Mouse (Mus musculus): ENCODE data around the gene Smyd1.

The Smyd1 gene

DNA sequence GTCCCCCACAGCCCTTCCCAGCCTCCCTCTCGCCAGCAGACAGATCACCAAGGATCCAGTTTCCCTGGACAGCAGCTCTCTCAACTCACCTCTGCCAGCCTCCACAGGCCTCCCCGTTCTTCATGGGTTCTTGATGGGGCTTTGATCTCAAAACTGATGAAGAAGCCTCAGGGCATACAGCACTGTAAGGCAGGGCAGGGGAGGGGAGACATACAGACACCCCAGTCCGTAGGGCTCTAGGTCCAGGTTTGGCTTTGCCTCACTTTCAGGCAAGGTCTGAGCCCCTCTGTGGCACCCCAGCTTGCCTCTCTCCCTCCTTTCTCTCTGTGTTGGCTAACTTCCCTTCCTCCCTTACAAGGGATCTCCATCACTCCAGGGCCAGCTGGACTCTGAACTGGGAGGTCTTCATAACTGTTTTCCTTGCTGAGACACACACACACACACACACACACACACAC is at the start of gene Smyd1:
Gene Smyd1, minus strand, starts transcription at position 408 of the 458 bp plus-strand sequence.
- TF ChIP-seq GATA4 (IDR thresholded peaks at IDR 0.05; ENCODE audit: insufficient replicate concordance, low read length), result no peak

DNA sequence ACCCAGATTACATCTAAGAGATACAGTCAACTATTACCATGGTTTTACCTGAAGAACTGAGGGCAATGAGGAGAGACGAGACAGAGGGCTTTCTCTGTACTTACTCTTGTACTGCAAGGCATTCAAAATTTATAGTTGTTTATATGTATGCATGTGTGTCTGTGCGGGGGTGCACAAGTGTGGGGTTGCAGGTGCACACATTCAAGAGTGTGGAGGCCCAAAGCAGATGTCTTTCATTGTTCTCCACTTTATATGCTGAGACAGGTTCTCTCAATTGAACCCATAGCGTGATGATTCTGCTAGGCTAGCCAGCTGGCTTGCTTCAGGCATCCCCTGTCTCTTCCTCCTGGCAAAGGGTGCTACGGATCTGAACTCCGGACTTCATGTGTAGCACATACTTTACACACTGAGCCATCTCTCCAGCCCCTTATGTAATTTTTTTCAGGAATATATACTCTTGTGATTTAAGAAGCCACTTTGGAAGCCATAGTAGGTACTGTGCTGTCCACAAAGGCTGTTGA is 49.1 kb upstream of the Smyd1 start:
- TF ChIP-seq GATA4 (IDR thresholded peaks at IDR 0.05; ENCODE audit: insufficient replicate concordance, low read length), result no peak

DNA sequence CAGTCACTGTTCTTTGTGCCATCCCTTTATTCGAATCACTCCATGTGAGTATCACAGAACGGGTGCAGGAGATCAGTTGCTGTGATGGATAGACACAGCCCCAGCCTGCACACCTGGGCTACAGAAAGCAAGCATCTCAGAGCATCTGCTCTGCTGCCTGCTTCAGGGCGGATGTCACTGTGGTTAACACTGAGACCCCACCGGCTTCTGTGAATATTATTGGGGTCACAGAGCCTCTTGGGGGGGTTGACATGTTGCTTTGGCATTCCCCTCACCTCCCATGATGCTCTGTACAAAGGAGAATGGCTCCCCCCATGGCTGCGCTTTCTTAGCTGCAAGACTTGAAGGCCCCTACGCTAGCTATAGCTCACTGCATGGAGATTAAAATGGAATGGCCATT is 47.4 kb upstream of the Smyd1 start:
- no peak for TF ChIP-seq GATA4 (IDR thresholded peaks at IDR 0.05; ENCODE audit: insufficient replicate concordance, low read length)

- TF ChIP-seq GATA4 (IDR thresholded peaks at IDR 0.05; ENCODE audit: insufficient replicate concordance, low read length), result no peak
These were observed 42.0 kb upstream of the Smyd1 start for GRCm38 (mm10) chr6:71363995-71364394.

DNA sequence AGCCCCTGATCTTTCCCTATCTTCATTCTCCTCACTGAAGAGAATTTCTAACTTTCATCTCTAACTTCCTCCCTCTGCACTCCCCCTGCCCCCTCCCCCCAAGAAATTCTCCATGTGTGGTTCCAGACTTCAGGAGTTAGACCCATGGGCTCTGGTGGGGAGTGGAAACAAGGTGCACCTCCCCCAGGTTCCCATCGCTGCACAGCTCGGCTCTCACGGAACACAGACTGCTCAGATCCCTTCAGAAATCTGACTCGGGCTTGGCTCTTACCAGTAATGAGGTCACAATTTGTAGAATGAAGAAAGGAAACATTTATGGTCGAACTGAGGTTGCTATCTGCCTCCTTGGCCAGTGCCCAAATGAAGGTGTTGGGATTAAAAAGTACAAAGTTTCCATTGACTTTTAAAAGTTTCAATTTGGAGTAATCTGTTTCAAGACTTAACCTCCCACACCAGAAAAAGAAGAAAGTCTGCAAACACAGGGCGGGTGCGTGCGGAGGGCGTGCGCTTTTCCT is 39.2 kb upstream of the Smyd1 start:
- no peak for TF ChIP-seq GATA4 (IDR thresholded peaks at IDR 0.05; ENCODE audit: insufficient replicate concordance, low read length)

DNA sequence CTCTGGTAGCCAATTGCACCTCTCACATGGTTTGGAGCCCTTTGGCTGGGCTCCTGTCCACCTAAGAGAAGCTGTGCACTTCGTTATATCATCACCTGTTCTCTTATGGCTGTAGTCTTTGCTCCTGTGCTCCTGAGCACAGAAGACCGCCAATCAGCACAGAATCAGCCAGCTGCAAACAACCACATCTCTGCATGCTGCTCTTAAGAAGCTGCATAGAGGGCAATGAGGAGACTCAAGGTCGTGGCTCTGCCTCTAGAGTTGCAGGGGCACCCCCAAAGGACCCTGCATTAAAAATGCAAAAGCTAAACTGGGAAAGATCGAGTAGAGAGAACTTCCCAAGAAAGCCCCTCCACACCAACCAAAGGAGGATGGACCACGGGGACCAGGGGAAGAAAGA is 38.7 kb upstream of the Smyd1 start:
- no peak for TF ChIP-seq GATA4 (IDR thresholded peaks at IDR 0.05; ENCODE audit: insufficient replicate concordance, low read length)

DNA sequence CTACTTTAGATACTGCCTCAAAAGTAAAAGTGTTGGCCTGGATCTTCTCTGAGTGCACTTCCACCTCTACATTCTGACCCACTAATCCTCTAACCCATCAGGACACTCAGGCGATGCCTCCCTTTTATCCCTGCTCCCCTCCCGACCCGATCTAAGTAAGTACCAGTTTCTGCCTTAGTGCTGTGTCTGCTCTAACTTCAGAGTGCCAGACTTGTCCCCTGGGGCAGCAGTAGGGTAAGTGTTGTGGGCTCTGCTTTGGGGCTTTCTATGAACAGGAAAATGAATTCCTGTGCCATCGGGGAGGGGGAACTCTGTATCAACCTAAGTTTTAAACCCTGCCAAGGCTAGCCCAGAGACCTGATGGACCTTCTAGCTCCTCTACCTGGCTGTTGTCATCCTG is 38.2 kb upstream of the Smyd1 start:
- no peak for TF ChIP-seq GATA4 (IDR thresholded peaks at IDR 0.05; ENCODE audit: insufficient replicate concordance, low read length)

GRCm38 (mm10) chr6:71357493-71357892 is 35.5 kb upstream of the Smyd1 start:
- no peak for TF ChIP-seq GATA4 (IDR thresholded peaks at IDR 0.05; ENCODE audit: insufficient replicate concordance, low read length)

DNA sequence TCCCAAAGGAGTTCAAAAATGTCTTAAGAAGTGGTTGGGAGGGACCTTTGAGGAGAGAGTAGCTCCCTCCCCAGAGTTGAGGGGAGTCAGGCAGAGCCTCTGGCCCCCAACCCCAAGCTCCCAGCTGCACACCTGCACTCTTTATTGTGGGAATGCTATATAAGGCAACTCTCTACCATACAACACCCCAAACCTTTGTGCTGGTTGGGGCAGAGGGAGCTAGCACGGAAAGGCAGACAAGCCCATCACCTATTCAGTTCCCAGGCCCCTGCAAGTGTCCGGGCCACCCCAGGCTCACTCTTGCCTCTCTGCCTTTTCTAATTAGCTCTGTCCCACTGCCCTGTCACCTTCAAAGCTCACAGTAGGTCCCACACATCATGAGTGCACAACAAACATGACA is 31.7 kb upstream of the Smyd1 start:
- no peak for TF ChIP-seq GATA4 (IDR thresholded peaks at IDR 0.05; ENCODE audit: insufficient replicate concordance, low read length)

DNA sequence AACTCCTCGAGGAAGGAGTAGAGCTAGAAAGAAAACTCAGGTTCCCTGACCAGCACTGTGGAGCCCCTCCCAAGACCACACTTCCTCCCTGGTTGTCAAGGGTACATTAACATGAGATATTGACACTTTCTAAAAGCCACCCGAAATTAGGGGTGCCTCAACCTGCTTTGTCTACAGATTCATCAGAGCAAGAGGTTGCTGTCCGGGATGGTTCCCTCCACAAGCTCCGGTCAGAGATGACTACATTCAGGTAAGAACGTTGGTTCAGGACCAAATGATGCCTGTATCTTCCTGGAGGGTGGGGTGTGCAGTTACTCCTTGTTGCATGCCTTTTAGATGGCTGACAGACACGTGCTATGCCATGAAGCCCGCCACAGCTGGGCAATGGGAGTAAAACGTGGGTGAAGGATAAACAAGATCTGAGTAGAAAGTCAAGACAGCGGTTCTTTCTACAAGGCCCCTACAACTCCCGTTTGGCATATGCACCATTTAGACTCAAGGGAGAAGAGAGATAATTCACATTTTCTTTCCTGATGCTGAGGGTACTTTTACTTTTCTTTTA is 30.9 kb upstream of the Smyd1 start:
- no peak for TF ChIP-seq GATA4 (IDR thresholded peaks at IDR 0.05; ENCODE audit: insufficient replicate concordance, low read length)

- TF ChIP-seq GATA4 (IDR thresholded peaks at IDR 0.05; ENCODE audit: insufficient replicate concordance, low read length), result no peak
These were observed 30.2 kb upstream of the Smyd1 start for GRCm38 (mm10) chr6:71352201-71352600.

DNA sequence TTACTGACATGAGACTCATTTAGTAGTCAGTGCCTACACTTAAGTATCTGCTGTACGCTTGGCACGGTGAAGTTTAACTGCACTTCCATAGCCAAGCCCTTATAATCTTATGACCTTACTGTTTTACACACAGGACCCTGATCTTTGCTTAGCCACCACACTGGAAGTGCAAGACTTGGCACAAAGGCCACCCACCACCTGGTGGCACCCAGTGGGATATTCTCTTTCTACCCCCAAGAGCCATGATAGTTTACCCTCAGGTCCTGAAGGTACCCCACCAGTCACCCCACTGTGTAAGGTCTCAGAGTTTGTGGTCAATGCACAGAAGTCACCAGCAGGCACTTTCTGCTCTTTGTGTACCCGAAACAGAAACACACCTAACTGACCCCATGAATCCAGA is 29.2 kb upstream of the Smyd1 start:
- TF ChIP-seq GATA4 (IDR thresholded peaks at IDR 0.05; ENCODE audit: insufficient replicate concordance, low read length), result no peak

- no peak for TF ChIP-seq GATA4 (IDR thresholded peaks at IDR 0.05; ENCODE audit: insufficient replicate concordance, low read length)
These were observed 26.0 kb upstream of the Smyd1 start for GRCm38 (mm10) chr6:71348006-71348405.

DNA sequence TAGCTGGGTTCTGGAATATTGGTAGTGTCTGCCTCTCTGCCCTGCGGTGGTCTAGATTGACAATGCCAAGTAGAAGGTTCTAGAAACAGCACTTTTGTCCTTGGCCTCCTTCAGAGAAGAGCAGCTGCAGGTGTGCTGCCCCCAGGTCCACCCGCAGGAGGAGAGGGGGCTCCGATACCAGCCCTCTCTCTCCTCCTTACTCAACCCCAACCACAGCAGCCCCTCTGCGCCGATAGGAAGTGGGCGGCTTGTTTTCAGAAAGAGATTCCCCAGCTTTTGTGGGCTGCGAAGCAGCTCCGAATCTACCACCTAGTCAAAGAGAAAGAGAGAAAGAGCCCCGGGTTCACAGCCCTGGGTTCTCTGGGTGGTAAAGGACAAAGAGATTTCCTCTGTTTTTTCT is 19.1 kb upstream of the Smyd1 start:
- no peak for TF ChIP-seq GATA4 (IDR thresholded peaks at IDR 0.05; ENCODE audit: insufficient replicate concordance, low read length)

DNA sequence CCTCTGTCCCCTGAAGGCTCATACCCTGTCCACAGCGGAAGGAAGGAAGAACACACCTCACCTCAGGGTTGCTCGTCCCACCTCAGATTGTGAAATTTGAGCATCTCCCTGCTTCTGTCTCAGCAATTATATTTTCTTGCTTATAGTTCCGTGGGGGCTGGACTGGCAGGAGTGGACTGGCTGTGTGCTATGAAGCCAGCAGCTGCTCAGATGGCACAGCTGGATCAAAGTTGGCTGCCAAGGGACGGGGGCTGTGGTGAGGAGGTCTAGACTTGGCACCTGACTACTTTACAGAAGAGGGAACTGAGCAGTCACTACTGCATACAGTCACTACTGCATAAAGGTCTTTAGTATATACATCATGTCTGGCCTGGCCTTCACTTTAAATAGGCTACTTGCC is 17.3 kb upstream of the Smyd1 start:
- no peak for TF ChIP-seq GATA4 (IDR thresholded peaks at IDR 0.05; ENCODE audit: insufficient replicate concordance, low read length)

DNA sequence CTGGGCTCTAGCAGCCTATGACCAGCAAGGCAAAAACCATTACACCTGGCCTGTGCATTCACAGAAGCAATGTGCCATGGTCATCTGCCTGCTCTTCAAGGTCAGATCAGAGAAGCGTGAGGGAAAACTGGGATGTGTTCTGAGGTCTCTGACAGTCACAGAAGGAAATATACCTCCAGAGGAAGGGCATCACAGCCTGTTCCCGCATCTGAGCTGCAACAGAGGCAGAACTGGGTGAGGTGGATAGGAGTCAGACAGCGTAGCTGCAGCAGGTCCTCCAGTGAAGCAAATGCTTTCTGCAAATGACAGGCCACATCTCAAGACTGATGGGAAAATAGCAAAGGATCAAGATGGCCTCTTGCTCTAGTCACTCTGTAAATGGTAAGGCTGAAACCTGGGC is 16.9 kb upstream of the Smyd1 start:
- no peak for TF ChIP-seq GATA4 (IDR thresholded peaks at IDR 0.05; ENCODE audit: insufficient replicate concordance, low read length)

DNA sequence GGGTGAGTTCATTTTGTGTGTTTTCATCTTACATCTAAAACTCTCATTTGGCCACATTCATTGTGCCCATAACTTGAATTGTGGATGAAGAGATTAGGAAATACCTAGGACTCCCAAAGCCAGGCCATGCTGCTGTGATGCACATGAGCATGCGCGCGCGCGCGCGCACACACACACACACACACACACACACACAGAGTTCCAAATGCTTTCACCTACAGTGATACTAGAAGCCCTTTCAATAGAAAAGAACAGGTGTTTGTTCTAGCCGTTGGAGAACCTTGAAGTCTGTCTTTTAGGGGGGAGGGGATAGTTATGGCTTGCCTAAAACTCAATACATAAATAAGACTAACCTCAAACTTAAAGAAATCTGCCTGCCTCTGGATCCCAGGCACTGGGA is 15.6 kb upstream of the Smyd1 start:
- no peak for TF ChIP-seq GATA4 (IDR thresholded peaks at IDR 0.05; ENCODE audit: insufficient replicate concordance, low read length)

Measured in liver, adult (tissue).